Mouse (Mus musculus) heart, postnatal 0 days (tissue): ENCODE results near the gene Nhsl1. TPM values are rescaled to one million over a fixed set of nuclear protein-coding genes. Genes with fewer than 3 reads are reported as not detected.

ENCODE experiments used
- ATAC-seq: fragments of 200-750 bp; cut with Nextera tagmentation; 2 replicates; pipeline ENCODE4 v1.8.0; 2017; ENCODE audit warnings: low read depth, moderate number of reproducible peaks, moderate library complexity; ENCODE audit not compliant: insufficient read depth
- DNase-seq: peaks from one replicate; pipeline ENCODE4 v3.0.0-alpha.2; 2016; ENCODE audit warnings: low spot score
- H3K27ac ChIP-seq: fragments of 300-500 bp; sonication (generic); 2 replicates; pipeline ENCODE4 v1.5.1; 2014; ENCODE audit warnings: low read depth, mild to moderate bottlenecking
- H3K27me3 ChIP-seq: fragments of 300-500 bp; sonication (generic); 2 replicates; pipeline ENCODE4 v1.6.1; 2014; ENCODE audit warnings: low read length, mixed read lengths; ENCODE audit not compliant: control insufficient read depth, insufficient read depth
- H3K36me3 ChIP-seq: fragments of 300-500 bp; sonication (generic); replicated peaks from 2 replicates; pipeline ENCODE4 v1.6.1; 2014; ENCODE audit warnings: low read length, mixed read lengths; ENCODE audit not compliant: control insufficient read depth, insufficient read depth
- H3K4me1 ChIP-seq: fragments of 300-500 bp; sonication (generic); 2 replicates; pipeline ENCODE4 v1.6.1; 2014; ENCODE audit warnings: antibody characterized with exemption; ENCODE audit not compliant: control insufficient read depth, insufficient read depth
- H3K4me2 ChIP-seq: fragments of 300-500 bp; sonication (generic); 2 replicates; pipeline ENCODE4 v1.6.1; 2014; ENCODE audit warnings: low read depth, mild to moderate bottlenecking, low read length, moderate library complexity
- H3K4me3 ChIP-seq: fragments of 300-500 bp; sonication (generic); 2 replicates; pipeline ENCODE4 v1.5.1; 2014; ENCODE audit warnings: low read depth, low read length
- H3K9ac ChIP-seq: fragments of 300-500 bp; sonication (generic); replicated peaks from 2 replicates; pipeline ENCODE4 v1.6.1; 2014; ENCODE audit warnings: low read depth, low read length, mixed read lengths
- H3K9me3 ChIP-seq: fragments of 300-500 bp; sonication (generic); replicated peaks from 2 replicates; pipeline ENCODE4 v1.6.1; 2016; ENCODE audit warnings: low read length; ENCODE audit not compliant: control insufficient read depth
- CTCF ChIP-seq: IDR thresholded peaks from 2 replicates; pipeline ENCODE4 v1.5.1; 2016; ENCODE audit warnings: antibody characterized with exemption, control low read depth, low read depth
- EP300 ChIP-seq: IDR thresholded peaks from 2 replicates; pipeline ENCODE4 v1.6.1; 2016; ENCODE audit warnings: antibody characterized with exemption, low read depth
- WGBS: fragments of 180-500 bp; shearing (Covaris S2); extraction: QIAGEN DNeasy Blood & Tissue Kit; methylation state at CpG from one replicate; pipeline ENCODE4 v1.1.7; 2014; 5-methylcytosine and 5-hydroxymethylcytosine counted together
- polyA plus RNA-seq: library from polyadenylated mRNA; unstranded; fragments of >200 nt; fragmentation: Nextera tagmentation; extraction: Ambion mirVana; gene quantifications from 2 replicates; pipeline ENCODE4 v1.2.1, GENCODE M21; 2015
- total RNA-seq: library from RNA; depleted of rRNA; stranded (reverse); fragments of >200 nt; gene quantifications from 2 replicates; pipeline ENCODE4 v1.2.3, GENCODE M21; 2014; ENCODE audit warnings: low replicate concordance

The Nhsl1 gene
- total and polyA plus RNA-seq, 2 experiments from 2014 or later = 8.8 to 20.1 TPM

DNA sequence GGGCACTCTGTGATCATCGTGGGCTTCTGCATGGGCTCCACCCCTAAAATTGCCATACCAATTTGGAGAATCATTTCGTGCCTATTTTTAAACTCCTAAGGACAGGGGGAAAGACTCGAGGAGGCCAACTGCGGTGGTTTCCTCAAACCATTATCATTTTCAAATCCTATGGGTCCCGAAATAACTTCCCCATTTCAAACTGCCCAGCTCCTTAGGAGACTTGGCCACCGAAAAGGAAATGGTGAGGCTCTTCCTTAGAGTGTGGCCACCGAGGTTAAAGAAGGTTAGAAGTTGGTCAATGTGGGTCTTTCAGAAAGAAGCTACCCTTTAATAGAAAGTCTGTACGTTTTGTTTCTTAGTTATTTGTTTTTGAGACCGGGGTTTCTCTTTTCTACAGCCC, 104.8 kb downstream of the Nhsl1 start:
- Histone ChIP-seq H3K36me3 (no peaks in the 10 kb centered on the region), H3K9me3 (no peaks in the 10 kb centered on the region), H3K4me3 (no peak overlapping the region), H3K27me3 (no peaks in the 10 kb centered on the region), H3K27ac (no peak overlapping the region), H3K4me2 (no peak overlapping the region), H3K9ac (no peak overlapping the region), H3K4me1 (peaks cover 24% of the 10 kb centered on the region)
- DNase-seq = no peak
- TF ChIP-seq CTCF (no peak), EP300 (no peak)
- WGBS = 42% methylated on average over 9 of the region's 9 CpGs
- ATAC-seq = no peak

DNA sequence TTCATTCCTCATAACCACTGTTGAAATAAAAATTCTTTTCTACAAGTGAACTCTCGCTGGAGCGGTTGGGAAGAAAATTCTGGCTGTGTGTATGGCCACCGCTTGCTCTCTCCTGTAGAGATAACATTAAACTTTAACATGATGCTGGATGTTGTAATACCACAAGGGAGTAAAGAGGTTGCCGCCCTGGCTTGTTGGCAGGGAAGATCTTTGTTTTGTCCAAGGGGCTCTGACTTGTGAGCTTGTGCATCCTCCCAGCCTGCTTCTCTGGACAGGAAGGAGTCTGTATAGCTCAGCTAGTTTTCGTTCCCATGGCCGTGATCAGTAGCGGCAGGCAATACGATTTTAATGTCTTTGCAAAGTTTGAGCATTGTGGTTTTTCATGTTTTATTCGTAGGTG, 109.1 kb downstream of the Nhsl1 start:
- Histone ChIP-seq H3K27ac (no peak overlapping the region), H3K4me1 (peaks cover 22% of the 10 kb centered on the region), H3K27me3 (no peaks in the 10 kb centered on the region), H3K36me3 (no peaks in the 10 kb centered on the region; the same call in 1 of the 2 replicates), H3K9ac (no peak overlapping the region), H3K4me2 (no peak overlapping the region), H3K4me3 (no peak overlapping the region), H3K9me3 (peaks cover 5% of the 10 kb centered on the region)
- DNase-seq = no peak
- 78% methylated on average over 9 of the region's 9 CpGs for WGBS
- no peak for TF ChIP-seq EP300
- TF ChIP-seq CTCF = no peak
- ATAC-seq = no peak

DNA sequence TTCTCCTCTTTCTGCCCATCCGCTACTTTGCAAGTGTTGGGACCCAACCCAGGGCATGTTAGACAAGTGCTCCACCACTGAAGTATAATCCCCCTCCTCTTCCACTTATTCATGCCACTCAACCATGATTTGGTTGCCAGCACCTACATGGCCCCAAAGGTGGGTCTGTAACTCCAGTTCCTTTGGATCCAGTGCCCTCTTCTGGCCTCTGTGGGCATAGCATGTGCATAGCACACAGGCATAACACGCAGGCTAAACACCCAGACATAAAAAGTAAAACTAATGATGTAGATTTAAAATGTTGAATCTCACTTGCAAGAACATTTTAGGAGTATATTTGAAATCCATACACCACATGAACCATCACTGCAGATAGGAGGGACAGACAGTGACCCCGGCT, 110.7 kb downstream of the Nhsl1 start:
- DNase-seq = no peak
- Histone ChIP-seq H3K27me3 (no peaks in the 10 kb centered on the region), H3K4me1 (peaks cover 26% of the 10 kb centered on the region), H3K27ac (peak overlapping the region; percentile 88), H3K4me2 (no peak overlapping the region; the same call in 1 of the 2 replicates), H3K9me3 (peaks cover 5% of the 10 kb centered on the region), H3K36me3 (no peaks in the 10 kb centered on the region; the same call in 1 of the 2 replicates), H3K4me3 (no peak overlapping the region), H3K9ac (no peak overlapping the region)
- ATAC-seq = no peak
- 92% methylated on average over 3 of the region's 3 CpGs for WGBS
- TF ChIP-seq CTCF (peak; percentile 39; the same call in 1 of the 2 replicates), EP300 (no peak)

DNA sequence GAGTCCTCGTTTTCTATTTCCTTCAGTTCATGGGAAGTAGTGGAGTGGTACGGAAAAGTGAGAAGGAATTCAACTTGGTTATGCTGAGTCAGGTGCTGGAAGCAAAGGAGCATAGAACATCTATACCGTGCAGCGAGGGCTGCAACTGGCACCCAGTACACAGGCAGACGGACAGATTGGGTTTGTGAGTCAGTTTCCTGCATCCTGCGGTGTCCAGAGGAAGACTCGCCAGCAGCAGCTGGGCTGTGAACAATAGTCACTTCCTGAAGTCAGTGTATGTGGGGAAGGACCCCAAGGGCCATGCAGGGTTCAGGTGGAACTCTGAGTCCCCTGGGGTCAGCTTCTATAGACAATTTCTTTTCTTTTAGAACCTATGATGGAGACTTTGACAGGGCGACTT, 111.4 kb downstream of the Nhsl1 start:
- DNase-seq = peak; percentile 58
- TF ChIP-seq EP300 = no peak
- no peak for TF ChIP-seq CTCF
- peaks cover 5% of the 10 kb centered on the region for H3K9me3 ChIP-seq
- 65% methylated on average over 8 of the region's 8 CpGs for WGBS
- peak; percentile 60 for ATAC-seq
- no peaks in the 10 kb centered on the region; the same call in 1 of the 2 replicates for H3K36me3 ChIP-seq
- peak overlapping the region; percentile 88 for H3K27ac ChIP-seq
- H3K4me3 ChIP-seq = no peak overlapping the region
- peak overlapping the region; percentile 63; the same call in 1 of the 2 replicates for H3K4me2 ChIP-seq
- no peaks in the 10 kb centered on the region for H3K27me3 ChIP-seq
- H3K9ac ChIP-seq = no peak overlapping the region
- peaks cover 31% of the 10 kb centered on the region for H3K4me1 ChIP-seq

DNA sequence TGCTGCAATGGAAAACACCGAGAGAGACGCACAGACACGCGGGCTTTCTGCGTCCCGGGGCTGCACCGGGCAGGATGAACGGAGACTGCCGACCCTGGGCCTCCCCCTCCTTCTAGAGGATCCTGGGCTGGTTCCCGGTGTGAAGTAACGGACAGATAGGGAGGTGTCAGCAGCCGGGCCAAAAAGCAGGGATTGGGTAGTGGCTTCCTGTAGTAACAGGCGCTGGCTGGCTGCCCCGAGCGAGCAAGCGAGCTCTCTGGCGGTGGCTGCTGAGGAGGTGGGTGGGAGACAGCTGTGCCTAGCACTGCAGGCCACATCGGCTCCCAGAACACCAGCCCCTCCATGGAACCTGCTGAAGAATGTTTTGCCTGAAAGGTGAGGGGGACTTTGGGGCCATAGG, 112.2 kb downstream of the Nhsl1 start:
- Histone ChIP-seq H3K36me3 (no peaks in the 10 kb centered on the region; the same call in 1 of the 2 replicates), H3K9ac (peak overlapping the region; percentile 51), H3K4me1 (peaks cover 36% of the 10 kb centered on the region), H3K9me3 (peaks cover 5% of the 10 kb centered on the region), H3K4me2 (peak overlapping the region; percentile 63), H3K4me3 (peak overlapping the region; percentile 51), H3K27ac (peak overlapping the region; percentile 88), H3K27me3 (no peaks in the 10 kb centered on the region)
- peak; percentile 96 for DNase-seq
- ATAC-seq = peak; percentile 93
- TF ChIP-seq EP300 = peak; percentile 64; the same call in 1 of the 2 replicates
- TF ChIP-seq CTCF = peak; percentile 15; the same call in 1 of the 2 replicates
- 0% methylated on average over 18 of the region's 18 CpGs for WGBS

DNA sequence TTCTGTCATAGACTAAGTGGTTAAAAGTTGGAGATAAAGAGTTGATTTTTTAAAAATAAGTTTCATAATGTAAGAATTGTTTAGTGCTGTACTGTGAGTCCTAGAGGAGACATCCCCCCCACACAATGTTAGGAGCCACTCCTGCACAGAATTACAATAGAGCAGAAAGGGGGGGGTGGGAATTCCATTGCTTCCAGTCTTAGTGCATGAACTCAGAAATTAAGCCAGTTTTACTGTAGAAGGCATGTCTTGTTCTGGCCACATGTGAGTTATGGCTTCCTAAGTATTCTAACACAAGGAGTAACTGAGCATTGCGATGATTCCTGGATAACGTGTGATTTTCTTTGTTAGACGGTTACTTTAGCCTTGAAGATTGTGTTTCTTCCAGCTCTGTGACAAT, 112.8 kb downstream of the Nhsl1 start:
- Histone ChIP-seq H3K9me3 (peaks cover 5% of the 10 kb centered on the region), H3K4me3 (peak overlapping the region; percentile 51), H3K27me3 (no peaks in the 10 kb centered on the region), H3K4me1 (peaks cover 41% of the 10 kb centered on the region), H3K27ac (peak overlapping the region; percentile 88), H3K9ac (peak overlapping the region; percentile 51), H3K4me2 (peak overlapping the region; percentile 63), H3K36me3 (no peaks in the 10 kb centered on the region; the same call in 1 of the 2 replicates)
- TF ChIP-seq CTCF (no peak), EP300 (no peak)
- peak; percentile 34; the same call in 1 of the 2 replicates for ATAC-seq
- DNase-seq = peak; percentile 58
- 11% methylated on average over 3 of the region's 3 CpGs for WGBS
